Mouse (Mus musculus) liver, embryonic 14.5 days (tissue): ENCODE measurements around the gene Gm42715. TPM values are rescaled to one million over a fixed set of nuclear protein-coding genes. Genes with fewer than 3 reads are reported as not detected.
A peak's percentile ranks its signal among the peaks of the same experiment; 100 is the strongest.

Experiments
- ATAC-seq: fragments of 200-750 bp; cut with Nextera tagmentation; 2 replicates; pipeline ENCODE4 v1.8.0; 2017; ENCODE audit warnings: moderate number of reproducible peaks, mild to moderate bottlenecking, moderate library complexity; ENCODE audit not compliant: insufficient read depth
- DNase-seq, 3 experiments: peaks; one replicate each; pipeline ENCODE4 v3.0.0-alpha.2; 2012 to 2013; ENCODE audit warnings: low read depth in 3 of 3, low spot score in 3 of 3
- H3K27ac ChIP-seq: fragments of 300-500 bp; sonication (generic); 2 replicates; pipeline ENCODE4 v1.5.1; 2014; ENCODE audit warnings: moderate library complexity, mild to moderate bottlenecking, control low read depth, inconsistent platforms
- H3K27me3 ChIP-seq: fragments of 300-500 bp; sonication (generic); 2 replicates; pipeline ENCODE4 v1.6.1; 2014; ENCODE audit warnings: mild to moderate bottlenecking, low read length, moderate library complexity; ENCODE audit not compliant: control insufficient read depth, insufficient read depth
- H3K36me3 ChIP-seq: fragments of 300-500 bp; sonication (generic); replicated peaks from 2 replicates; pipeline ENCODE4 v1.6.1; 2014; ENCODE audit warnings: low read depth; ENCODE audit not compliant: control insufficient read depth, insufficient read depth
- H3K4me1 ChIP-seq, 2 experiments: fragments of 200-500 bp in 1 of 2; fragments of 300-500 bp in 1 of 2; sonication (generic) in 1 of 2; replicated peaks; 2 replicates each; pipeline ENCODE4 v1.6.1; 2012 to 2014; ENCODE audit warnings: antibody characterized with exemption in 1 of 2, inconsistent platforms in 1 of 2, low read length in 1 of 2; ENCODE audit not compliant: control insufficient read depth in 2 of 2, insufficient read depth in 2 of 2
- H3K4me2 ChIP-seq: fragments of 300-500 bp; sonication (generic); 2 replicates; pipeline ENCODE4 v1.6.1; 2014; ENCODE audit warnings: low read depth, mild to moderate bottlenecking, control low read depth, moderate library complexity
- H3K4me3 ChIP-seq, 2 experiments: fragments of 200-500 bp in 1 of 2; fragments of 300-500 bp in 1 of 2; sonication (generic) in 1 of 2; 2 replicates each; pipeline ENCODE4 v1.5.1; 2012 to 2014; ENCODE audit warnings: low read depth in 2 of 2, low read length in 2 of 2, mild to moderate bottlenecking in 2 of 2, control low read depth in 1 of 2, inconsistent platforms in 1 of 2, moderate library complexity in 1 of 2; ENCODE audit not compliant: insufficient read depth in 1 of 2
- H3K9ac ChIP-seq: fragments of 300-500 bp; sonication (generic); replicated peaks from 2 replicates; pipeline ENCODE4 v1.6.1; 2014; ENCODE audit warnings: mild to moderate bottlenecking, control low read depth, moderate library complexity
- H3K9me3 ChIP-seq: fragments of 300-500 bp; sonication (generic); 2 replicates; pipeline ENCODE4 v1.6.1; 2016; ENCODE audit warnings: low read length, mixed read lengths; ENCODE audit not compliant: control insufficient read depth
- CTCF ChIP-seq: IDR thresholded peaks from 2 replicates; pipeline ENCODE4 v1.5.1; 2016; ENCODE audit warnings: antibody characterized with exemption, low read depth, control low read depth
- EP300 ChIP-seq: IDR thresholded peaks from 2 replicates; pipeline ENCODE4 v1.6.1; 2016; ENCODE audit warnings: antibody characterized with exemption, low read depth
- WGBS: fragments of 180-500 bp; shearing (Covaris S2); extraction: QIAGEN DNeasy Blood & Tissue Kit; methylation state at CpG from one replicate; pipeline ENCODE4 v1.1.7; 2014; ENCODE audit not compliant: insufficient replicate concordance; 5-methylcytosine and 5-hydroxymethylcytosine counted together
- polyA plus RNA-seq, 2 experiments: library from polyadenylated mRNA; depleted of rRNA in 1 of 2; stranded (reverse) in 1 of 2; unstranded in 1 of 2; fragments of >200 nt; fragmentation: Nextera tagmentation in 1 of 2; extraction: Ambion mirVana in 1 of 2; gene quantifications; 2 replicates each; pipeline versions ENCODE4 v1.2.1 to v1.2.3; 2012 to 2014

Gene Gm42715
- polyA plus RNA-seq, 2 experiments: 4.7 to 6.0 TPM

- ATAC-seq (no peak), DNase-seq (no peak)
- Histone ChIP-seq H3K4me1 (peaks cover 19 to 22% of the 10 kb centered on the region in 2 experiments), H3K4me2 (no peak overlapping the region), H3K4me3 (no peak overlapping the region), H3K9ac (no peak overlapping the region), H3K36me3 (peaks cover 33% of the 10 kb centered on the region), H3K9me3 (no peaks in the 10 kb centered on the region), H3K27me3 (no peaks in the 10 kb centered on the region), H3K27ac (no peak overlapping the region)
- TF ChIP-seq EP300: no peak
- TF ChIP-seq CTCF: no peak
- whole genome bisulfite sequencing: 78% methylated on average over 6 of the region's 6 CpGs
Measured at GRCm38 (mm10) chr7:127583260-127583659, 63.9 kb downstream of the Gm42715 start.

DNA sequence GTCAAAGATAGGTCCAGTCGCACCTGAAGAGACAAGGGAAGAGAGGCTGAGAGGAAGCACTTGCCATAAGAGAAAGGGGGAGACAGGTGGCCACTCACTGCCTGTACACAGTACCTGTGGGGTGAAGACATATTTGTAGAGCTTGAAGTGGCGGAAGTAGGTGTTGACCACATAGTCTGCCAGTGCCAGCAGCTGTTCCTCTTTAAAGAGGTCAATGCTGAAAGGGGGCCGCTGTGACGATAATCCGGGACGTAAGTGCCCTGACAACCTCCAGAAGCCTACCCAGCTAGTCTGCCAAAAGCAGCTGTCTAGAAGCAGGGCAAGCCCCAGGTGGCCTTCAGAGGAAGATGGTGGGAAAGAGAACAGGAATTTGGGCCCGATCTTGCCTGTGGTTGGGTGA is 65.6 kb downstream of the Gm42715 start:
- H3K9me3 ChIP-seq: no peaks in the 10 kb centered on the region
- 82% methylated on average over 7 of the region's 7 CpGs for WGBS
- no peaks in the 10 kb centered on the region for H3K27me3 ChIP-seq
- H3K4me2 ChIP-seq: no peak overlapping the region
- no peak for DNase-seq
- H3K4me1 ChIP-seq: peaks cover 24 to 28% of the 10 kb centered on the region in 2 experiments
- H3K4me3 ChIP-seq: no peak overlapping the region
- ATAC-seq: no peak
- H3K9ac ChIP-seq: no peak overlapping the region
- TF ChIP-seq EP300 (no peak), CTCF (no peak)
- H3K27ac ChIP-seq: no peak overlapping the region
- peaks cover 23% of the 10 kb centered on the region for H3K36me3 ChIP-seq

DNA sequence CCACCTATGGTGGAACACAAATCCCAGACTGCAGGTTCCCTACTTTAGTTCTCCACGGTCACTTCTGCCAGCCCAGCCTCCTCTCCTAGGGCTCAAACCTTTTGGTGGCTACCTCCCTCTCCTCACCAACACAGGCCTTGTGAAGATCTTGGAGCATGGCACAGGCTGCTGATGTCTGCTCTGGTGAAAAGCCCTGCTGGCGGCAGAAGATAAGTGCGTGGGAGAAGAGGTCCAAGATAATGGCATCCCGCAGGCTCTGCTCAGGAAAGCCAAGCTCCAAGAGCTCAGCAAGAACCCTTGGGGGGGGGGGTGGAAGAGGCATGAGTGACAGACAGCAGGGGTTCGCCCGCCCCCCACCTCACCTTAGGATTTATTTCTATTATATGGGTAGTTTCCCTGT is 66.8 kb downstream of the Gm42715 start:
- H3K4me2 ChIP-seq: peak overlapping the region; percentile 77

DNA sequence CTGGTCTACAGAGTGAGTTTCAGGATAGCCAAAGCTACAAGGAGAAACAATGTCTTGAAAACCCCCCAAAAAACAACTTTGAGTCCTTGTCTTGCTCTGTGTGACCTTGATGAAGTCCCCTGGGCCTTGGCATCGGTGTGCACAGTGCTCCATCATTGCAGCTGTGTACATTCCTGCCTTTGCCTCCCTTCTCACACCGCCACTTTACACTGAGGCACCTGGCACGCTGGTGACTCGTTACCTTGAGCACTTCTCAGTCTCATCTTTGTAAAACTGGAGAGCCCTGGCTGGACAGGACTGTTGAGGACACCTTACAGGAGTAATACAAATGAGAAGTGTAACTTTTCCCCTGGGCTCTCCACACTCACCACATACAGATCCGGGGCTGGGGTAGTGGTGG is 67.8 kb downstream of the Gm42715 start:
- WGBS: 67% methylated on average over 5 of the region's 5 CpGs
- peak overlapping the region; percentile 76 to 94; a peak in 3 of 4 replicates for H3K4me3 ChIP-seq
- H3K4me2 ChIP-seq: peak overlapping the region; percentile 77
- TF ChIP-seq CTCF (no peak), EP300 (no peak)
- no peaks in the 10 kb centered on the region for H3K27me3 ChIP-seq
- no peaks in the 10 kb centered on the region for H3K9me3 ChIP-seq
- H3K36me3 ChIP-seq: peaks cover 33% of the 10 kb centered on the region
- ATAC-seq: no peak
- H3K27ac ChIP-seq: peak overlapping the region; percentile 35; the same call in 1 of the 2 replicates
- peaks cover 24 to 28% of the 10 kb centered on the region in 2 experiments for H3K4me1 ChIP-seq
- H3K9ac ChIP-seq: peak overlapping the region; percentile 59
- DNase-seq: no peak

More for the DNA sequence above, 66.8 kb downstream of the Gm42715 start:
- H3K4me3 ChIP-seq: peak overlapping the region in 1 of 2 experiments; percentile 11; a peak in 1 of 4 replicates
- peak overlapping the region; percentile 10 for H3K9ac ChIP-seq
- no peaks in the 10 kb centered on the region for H3K9me3 ChIP-seq
- TF ChIP-seq CTCF (peak; percentile 51), EP300 (peak; percentile 80)
- peaks cover 24 to 28% of the 10 kb centered on the region in 2 experiments for H3K4me1 ChIP-seq
- no peaks in the 10 kb centered on the region for H3K27me3 ChIP-seq
- WGBS: 36% methylated on average over 6 of the region's 6 CpGs
- H3K27ac ChIP-seq: peak overlapping the region; percentile 75
- ATAC-seq (peak; percentile 42), DNase-seq (peak; percentile 65 to 70 (median 69))
- peaks cover 30% of the 10 kb centered on the region for H3K36me3 ChIP-seq

- H3K27ac ChIP-seq: peak within 1 kb of the TSS; percentile 32
- TF ChIP-seq EP300 (no peak), CTCF (no peak)
- H3K9ac ChIP-seq: peak within 1 kb of the TSS; percentile 79
- DNase-seq (peak; percentile 97 to 98 (median 97)), ATAC-seq (peak; percentile 93)
- H3K4me3 ChIP-seq: peak within 1 kb of the TSS; percentile 76 to 94
- WGBS: under 1% methylated on average over 50 of the region's 50 CpGs
- no peaks in the 10 kb centered on the region for H3K9me3 ChIP-seq
- H3K4me1 ChIP-seq: peaks cover 24 to 28% of the 10 kb centered on the region in 2 experiments
- no peaks in the 10 kb centered on the region for H3K27me3 ChIP-seq
- H3K4me2 ChIP-seq: peak within 1 kb of the TSS; percentile 77
- H3K36me3 ChIP-seq: peaks cover 36% of the 10 kb centered on the region
Measured at GRCm38 (mm10) chr7:127588011-127588871, 68.9 kb downstream of the Gm42715 start, which contains the start of the genes Ccdc189 and Rnf40. TSS of gene Ccdc189 (minus strand) at chr7:127588595. TSS of gene Rnf40 (plus strand) at chr7:127588767.
